Mouse (Mus musculus) gastrocnemius, postnatal 14 days (tissue): ENCODE results near the gene Hspa8. TPM values are rescaled to one million over a fixed set of nuclear protein-coding genes. Genes with fewer than 3 reads are reported as not detected.

Experiments used
- total RNA-seq, 2 experiments: library from RNA; stranded (reverse); gene quantifications; 2 replicates each; pipeline ENCODE4 v1.2.3; 2021

The Hspa8 gene
- total RNA-seq, 2 experiments from 2014 or later, result 949 to 1,245 TPM

Other genes starting within 250 kb of the Hspa8 start
- not detected for gene Gm21915, start 130.4 kb upstream of the Hspa8 start, total RNA-seq
- 1 to 10 TPM; 7.5 to 8.2 TPM for gene Clmp, start 115.0 kb upstream of the Hspa8 start, total RNA-seq
- gene Bsx, start 73.1 kb downstream of the Hspa8 start, total RNA-seq, result not detected
- gene Jhy, start 163.1 kb downstream of the Hspa8 start, total RNA-seq, result not detected
- gene Crtam, start 203.6 kb downstream of the Hspa8 start, total RNA-seq, result not detected